Mouse (Mus musculus) intestine, embryonic 15.5 days (tissue): Measurements from ENCODE around the gene Stx12. TPM values are rescaled to one million over a fixed set of nuclear protein-coding genes. Genes with fewer than 3 reads are reported as not detected.

Experiments
- ATAC-seq: fragments of 200-750 bp; cut with Nextera tagmentation; 2 replicates; pipeline ENCODE4 v1.8.0; 2017; ENCODE audit warnings: moderate TSS enrichment, moderate library complexity
- H3K27ac ChIP-seq: fragments of 300-500 bp; sonication (generic); 2 replicates; pipeline ENCODE4 v1.5.1; 2015; ENCODE audit warnings: mild to moderate bottlenecking, inconsistent platforms
- H3K27me3 ChIP-seq: fragments of 300-500 bp; sonication (generic); replicated peaks from 2 replicates; pipeline ENCODE4 v1.6.1; 2015; ENCODE audit warnings: inconsistent platforms
- H3K36me3 ChIP-seq: fragments of 300-500 bp; sonication (generic); 2 replicates; pipeline ENCODE4 v1.6.1; 2015; ENCODE audit warnings: inconsistent platforms
- H3K4me1 ChIP-seq: fragments of 300-500 bp; sonication (generic); replicated peaks from 2 replicates; pipeline ENCODE4 v1.6.1; 2015; ENCODE audit warnings: inconsistent platforms
- H3K4me2 ChIP-seq: fragments of 300-500 bp; sonication (generic); replicated peaks from 2 replicates; pipeline ENCODE4 v1.6.1; 2015; ENCODE audit warnings: mild to moderate bottlenecking, inconsistent platforms
- H3K4me3 ChIP-seq: fragments of 300-500 bp; sonication (generic); replicated peaks from 2 replicates; pipeline ENCODE4 v1.5.1; 2015; ENCODE audit warnings: inconsistent platforms
- H3K9ac ChIP-seq: fragments of 300-500 bp; sonication (generic); 2 replicates; pipeline ENCODE4 v1.6.1; 2015; ENCODE audit warnings: inconsistent platforms
- H3K9me3 ChIP-seq: fragments of 300-500 bp; sonication (generic); 2 replicates; pipeline ENCODE4 v1.6.1; 2016; ENCODE audit warnings: inconsistent platforms
- WGBS: fragments of 180-500 bp; shearing (Covaris S2); methylation state at CpG from one replicate; pipeline ENCODE4 v1.1.7; 2015; 5-methylcytosine and 5-hydroxymethylcytosine counted together
- polyA plus RNA-seq: library from polyadenylated mRNA; unstranded; fragments of >200 nt; fragmentation: Nextera tagmentation; extraction: Ambion mirVana; gene quantifications from 2 replicates; pipeline ENCODE4 v1.2.1, GENCODE M21; 2015

Gene Stx12
- polyA plus RNA-seq, 1 experiment from 2014 or later: 57.7 TPM

- peaks cover 28% of the 10 kb centered on the region for H3K36me3 ChIP-seq
- peaks cover 2% of the 10 kb centered on the region; the same call in 1 of the 2 replicates for H3K4me1 ChIP-seq
- H3K9me3 ChIP-seq: no peaks in the 10 kb centered on the region
- H3K4me3 ChIP-seq: no peak overlapping the region
- H3K4me2 ChIP-seq: no peak overlapping the region
- H3K27me3 ChIP-seq: no peaks in the 10 kb centered on the region
- peak overlapping the region; percentile 48; the same call in 1 of the 2 replicates for H3K27ac ChIP-seq
- 56% methylated on average over 9 of the region's 9 CpGs for WGBS
- no peak for ATAC-seq
- H3K9ac ChIP-seq: no peak overlapping the region
Observed at GRCm38 (mm10) chr4:132904765-132905309, 20.5 kb upstream of the Stx12 start.

- H3K4me3 ChIP-seq: no peak overlapping the region
- H3K9ac ChIP-seq: no peak overlapping the region
- no peak for ATAC-seq
- H3K36me3 ChIP-seq: peaks cover 21% of the 10 kb centered on the region
- H3K27ac ChIP-seq: peak overlapping the region; percentile 48; the same call in 1 of the 2 replicates
- WGBS: 89% methylated on average over 2 of the region's 2 CpGs
- peaks cover 2% of the 10 kb centered on the region; the same call in 1 of the 2 replicates for H3K4me1 ChIP-seq
- H3K27me3 ChIP-seq: no peaks in the 10 kb centered on the region
- H3K9me3 ChIP-seq: no peaks in the 10 kb centered on the region
- no peak overlapping the region for H3K4me2 ChIP-seq
Observed at GRCm38 (mm10) chr4:132904071-132904470, 19.8 kb upstream of the Stx12 start.

GRCm38 (mm10) chr4:132898197-132898596 is 13.9 kb upstream of the Stx12 start:
- H3K4me1 ChIP-seq: no peaks in the 10 kb centered on the region
- no peaks in the 10 kb centered on the region for H3K27me3 ChIP-seq
- 0 out of 2 replicates have a peak, but pooled peaks cover 3% of the 10 kb centered on the region for H3K36me3 ChIP-seq
- H3K27ac ChIP-seq: no peak overlapping the region
- no peak for ATAC-seq
- no peak overlapping the region for H3K4me2 ChIP-seq
- H3K9ac ChIP-seq: no peak overlapping the region
- no peaks in the 10 kb centered on the region for H3K9me3 ChIP-seq
- WGBS: 78% methylated on average over 9 of the region's 9 CpGs
- no peak overlapping the region for H3K4me3 ChIP-seq

- no peak overlapping the region for H3K9ac ChIP-seq
- no peak overlapping the region for H3K4me3 ChIP-seq
- no peak overlapping the region for H3K4me2 ChIP-seq
- H3K27ac ChIP-seq: no peak overlapping the region
- 17% methylated on average over 7 of the region's 7 CpGs for WGBS
- H3K36me3 ChIP-seq: no peaks in the 10 kb centered on the region
- no peaks in the 10 kb centered on the region for H3K27me3 ChIP-seq
- ATAC-seq: no peak
- H3K9me3 ChIP-seq: no peaks in the 10 kb centered on the region
- H3K4me1 ChIP-seq: no peaks in the 10 kb centered on the region
Observed at GRCm38 (mm10) chr4:132894402-132894801, 10.1 kb upstream of the Stx12 start.

GRCm38 (mm10) chr4:132884844-132885374 is 600 bp upstream of the Stx12 start:
- WGBS: 9% methylated on average over 9 of the region's 9 CpGs
- H3K27ac ChIP-seq: peak overlapping the region; percentile 78
- peak overlapping the region; percentile 75 for H3K4me3 ChIP-seq
- peaks cover 19% of the 10 kb centered on the region for H3K4me1 ChIP-seq
- peaks cover 5% of the 10 kb centered on the region; the same call in 1 of the 2 replicates for H3K36me3 ChIP-seq
- H3K27me3 ChIP-seq: no peaks in the 10 kb centered on the region
- peak; percentile 13; the same call in 1 of the 2 replicates for ATAC-seq
- H3K4me2 ChIP-seq: peak overlapping the region; percentile 85
- no peaks in the 10 kb centered on the region for H3K9me3 ChIP-seq
- H3K9ac ChIP-seq: peak overlapping the region; percentile 84

- Histone ChIP-seq H3K27me3 (no peaks in the 10 kb centered on the region), H3K9me3 (no peaks in the 10 kb centered on the region), H3K36me3 (peaks cover 5% of the 10 kb centered on the region; the same call in 1 of the 2 replicates), H3K4me2 (peak overlapping the region; percentile 85), H3K4me1 (peaks cover 19% of the 10 kb centered on the region), H3K27ac (peak overlapping the region; percentile 81), H3K9ac (peak overlapping the region; percentile 84), H3K4me3 (peak overlapping the region; percentile 75)
- ATAC-seq: no peak
- 1% methylated on average over 21 of the region's 21 CpGs for WGBS
Observed at GRCm38 (mm10) chr4:132883561-132884063, 697 bp downstream of the Stx12 start.

DNA sequence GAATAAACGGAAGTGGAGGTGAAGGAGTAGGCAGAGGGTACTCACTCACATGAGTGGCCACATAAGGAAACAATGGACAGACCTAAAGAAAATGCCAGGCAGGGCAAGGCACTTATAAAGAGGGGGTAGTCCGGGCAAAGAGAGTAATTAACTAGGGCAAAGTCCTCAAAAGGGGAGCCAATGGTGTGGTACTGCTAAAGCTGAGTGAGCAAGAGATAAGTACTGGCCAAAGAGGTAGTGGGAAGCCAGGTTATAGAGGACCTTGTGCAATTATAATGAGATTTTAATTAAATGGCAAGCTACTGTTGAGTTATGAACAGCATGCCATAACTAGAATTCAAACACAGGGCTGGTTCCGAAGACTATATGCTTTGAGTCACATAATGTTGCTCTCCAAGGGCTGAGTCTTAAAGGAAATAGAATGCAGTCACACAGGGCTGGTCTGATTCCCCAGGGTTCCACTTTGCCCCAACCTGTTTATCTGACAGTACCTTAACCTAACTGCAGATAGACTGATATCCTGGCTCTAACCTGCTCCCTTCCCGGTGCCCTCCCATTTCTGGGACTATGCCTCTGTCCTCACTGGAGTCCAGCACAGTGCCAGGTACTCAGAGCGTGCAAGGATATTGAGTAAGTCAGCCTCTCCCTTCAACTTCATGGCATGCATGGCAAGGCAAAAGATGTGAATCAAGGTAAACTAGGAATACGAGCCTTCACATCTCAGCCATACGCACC is 9.8 kb downstream of the Stx12 start:
- peak; percentile 94 for ATAC-seq
- Histone ChIP-seq H3K9ac (no peak overlapping the region), H3K9me3 (no peaks in the 10 kb centered on the region), H3K4me3 (no peak overlapping the region), H3K27me3 (no peaks in the 10 kb centered on the region), H3K27ac (peak overlapping the region; percentile 45), H3K36me3 (peaks cover 13% of the 10 kb centered on the region; the same call in 1 of the 2 replicates), H3K4me1 (peaks cover 7% of the 10 kb centered on the region; the same call in 1 of the 2 replicates), H3K4me2 (peak overlapping the region; percentile 7)
- WGBS: 76% methylated on average over 7 of the region's 7 CpGs

- peak; percentile 88 for ATAC-seq
- 77% methylated on average over 11 of the region's 11 CpGs for WGBS
- no peak overlapping the region for H3K4me3 ChIP-seq
Observed at GRCm38 (mm10) chr4:132873481-132874362, 10.6 kb downstream of the Stx12 start.

DNA sequence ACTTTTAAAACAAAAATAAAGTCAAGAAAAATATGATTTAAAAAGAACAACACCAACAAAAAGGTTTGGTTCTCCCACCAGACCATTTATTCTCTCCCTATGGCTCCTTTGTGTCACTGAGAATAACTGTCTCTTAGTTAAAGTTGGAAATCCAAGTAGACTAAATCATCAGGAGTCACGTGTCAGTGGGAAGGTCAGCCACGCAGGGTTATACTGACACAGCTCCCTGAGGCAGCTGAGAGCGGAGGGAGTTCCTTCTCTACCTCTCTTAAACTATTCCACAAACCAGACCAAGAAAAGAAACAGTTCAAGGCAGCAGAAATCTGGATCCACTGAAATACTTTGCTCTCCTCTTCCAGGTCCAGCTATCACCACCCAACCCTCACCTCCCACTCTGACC is 13.2 kb downstream of the Stx12 start:
- WGBS: 91% methylated on average over 3 of the region's 3 CpGs
- H3K36me3 ChIP-seq: peaks cover 33% of the 10 kb centered on the region
- ATAC-seq: no peak

More at GRCm38 (mm10) chr4:132873481-132874362, 10.6 kb downstream of the Stx12 start:
- peak overlapping the region; percentile 45 for H3K27ac ChIP-seq
- no peaks in the 10 kb centered on the region for H3K27me3 ChIP-seq
- H3K9ac ChIP-seq: no peak overlapping the region
- H3K36me3 ChIP-seq: peaks cover 14% of the 10 kb centered on the region; the same call in 1 of the 2 replicates
- H3K4me2 ChIP-seq: no peak overlapping the region
- no peaks in the 10 kb centered on the region for H3K9me3 ChIP-seq
- peaks cover 7% of the 10 kb centered on the region; the same call in 1 of the 2 replicates for H3K4me1 ChIP-seq

GRCm38 (mm10) chr4:132864856-132865255 is 19.5 kb downstream of the Stx12 start:
- Histone ChIP-seq H3K4me3 (no peak overlapping the region), H3K27ac (no peak overlapping the region), H3K27me3 (no peaks in the 10 kb centered on the region), H3K4me1 (no peaks in the 10 kb centered on the region), H3K4me2 (no peak overlapping the region), H3K9me3 (no peaks in the 10 kb centered on the region), H3K36me3 (peaks cover 38% of the 10 kb centered on the region), H3K9ac (no peak overlapping the region)
- ATAC-seq: no peak
- WGBS: 83% methylated on average over 2 of the region's 2 CpGs

More for the DNA sequence above, 13.2 kb downstream of the Stx12 start:
- peaks cover 7% of the 10 kb centered on the region; the same call in 1 of the 2 replicates for H3K4me1 ChIP-seq
- no peaks in the 10 kb centered on the region for H3K9me3 ChIP-seq
- H3K4me2 ChIP-seq: no peak overlapping the region
- no peak overlapping the region for H3K27ac ChIP-seq
- no peak overlapping the region for H3K9ac ChIP-seq
- no peak overlapping the region for H3K4me3 ChIP-seq
- no peaks in the 10 kb centered on the region for H3K27me3 ChIP-seq

DNA sequence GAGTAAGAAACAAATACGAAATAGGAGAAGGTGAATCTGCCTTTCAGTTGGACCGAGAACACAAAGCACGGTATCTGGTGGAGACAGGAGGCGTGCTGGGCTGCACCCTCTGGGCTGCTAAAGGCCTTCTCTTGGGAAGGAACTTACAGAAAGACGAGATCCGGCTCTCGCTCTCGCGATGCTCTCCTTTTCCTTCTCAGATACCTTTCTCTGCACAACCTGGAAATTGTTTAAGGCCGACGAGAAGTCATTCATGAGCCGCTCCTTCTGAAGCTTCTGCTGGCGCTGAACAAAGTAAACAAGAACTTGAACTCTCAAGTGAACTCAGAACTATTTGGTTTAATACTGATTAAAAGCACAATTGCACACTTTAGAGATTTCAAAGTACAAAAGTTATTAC is 21.3 kb downstream of the Stx12 start:
- no peaks in the 10 kb centered on the region for H3K27me3 ChIP-seq
- no peak overlapping the region for H3K4me3 ChIP-seq
- 71% methylated on average over 13 of the region's 13 CpGs for WGBS
- 0 out of 2 replicates have a peak overlapping the region, but pooled peaks have one; percentile 18 for H3K27ac ChIP-seq
- H3K4me2 ChIP-seq: no peak overlapping the region; the same call in 1 of the 2 replicates
- no peaks in the 10 kb centered on the region for H3K4me1 ChIP-seq
- H3K9me3 ChIP-seq: no peaks in the 10 kb centered on the region
- H3K36me3 ChIP-seq: peaks cover 30% of the 10 kb centered on the region
- ATAC-seq: peak; percentile 82
- H3K9ac ChIP-seq: no peak overlapping the region
